Mouse (Mus musculus) hindbrain, embryonic 13.5 days (tissue): Measurements from ENCODE around the gene Mcrip1. TPM values are rescaled to one million over a fixed set of nuclear protein-coding genes. Genes with fewer than 3 reads are reported as not detected.

Experiments used
- ATAC-seq: fragments of 200-750 bp; cut with Nextera tagmentation; 2 replicates; pipeline ENCODE4 v1.8.0; 2017; ENCODE audit warnings: moderate TSS enrichment; ENCODE audit not compliant: low FRiP score
- H3K27ac ChIP-seq: fragments of 300-500 bp; sonication (generic); 2 replicates; pipeline ENCODE4 v1.5.1; 2015; ENCODE audit warnings: inconsistent platforms, mild to moderate bottlenecking, moderate library complexity
- H3K27me3 ChIP-seq: fragments of 300-500 bp; sonication (generic); 2 replicates; pipeline ENCODE4 v1.6.1; 2015; ENCODE audit warnings: mild to moderate bottlenecking, inconsistent platforms
- H3K36me3 ChIP-seq: fragments of 300-500 bp; sonication (generic); 2 replicates; pipeline ENCODE4 v1.6.1; 2015; ENCODE audit warnings: mild to moderate bottlenecking, inconsistent platforms
- H3K4me1 ChIP-seq: fragments of 300-500 bp; sonication (generic); replicated peaks from 2 replicates; pipeline ENCODE4 v1.6.1; 2015; ENCODE audit warnings: inconsistent platforms
- H3K4me2 ChIP-seq: fragments of 300-500 bp; sonication (generic); 2 replicates; pipeline ENCODE4 v1.6.1; 2015; ENCODE audit warnings: inconsistent platforms, mild to moderate bottlenecking, moderate library complexity
- H3K4me3 ChIP-seq: fragments of 300-500 bp; sonication (generic); 2 replicates; pipeline ENCODE4 v1.5.1; 2015; ENCODE audit warnings: mild to moderate bottlenecking, inconsistent platforms
- H3K9ac ChIP-seq: fragments of 300-500 bp; sonication (generic); 2 replicates; pipeline ENCODE4 v1.6.1; 2015; ENCODE audit warnings: mild to moderate bottlenecking, inconsistent platforms
- H3K9me3 ChIP-seq: fragments of 300-500 bp; sonication (generic); 2 replicates; pipeline ENCODE4 v1.6.1; 2016; ENCODE audit warnings: inconsistent platforms
- WGBS: fragments of 180-500 bp; shearing (Covaris S2); methylation state at CpG from one replicate; pipeline ENCODE4 v1.1.7; 2015; 5-methylcytosine and 5-hydroxymethylcytosine counted together
- polyA plus RNA-seq: library from polyadenylated mRNA; unstranded; fragments of >200 nt; fragmentation: Nextera tagmentation; extraction: Ambion mirVana; gene quantifications from 2 replicates; pipeline ENCODE4 v1.2.1, GENCODE M21; 2015

The Mcrip1 gene
- polyA plus RNA-seq, 1 experiment from 2014 or later: 234 TPM

- Histone ChIP-seq H3K4me1 (peaks cover 31% of the 10 kb centered on the region), H3K27ac (peak within 1 kb of the TSS; percentile 90), H3K4me2 (peak within 1 kb of the TSS; percentile 95), H3K27me3 (no peaks in the 10 kb centered on the region), H3K9me3 (no peaks in the 10 kb centered on the region), H3K4me3 (peak within 1 kb of the TSS; percentile 98), H3K9ac (peak within 1 kb of the TSS; percentile 98), H3K36me3 (peaks cover 8% of the 10 kb centered on the region; the same call in 1 of the 2 replicates)
- ATAC-seq: no peak
- WGBS: 94% methylated on average over 28 of the region's 28 CpGs
Observed at GRCm38 (mm10) chr11:120550810-120551440, 1.4 kb upstream of the Mcrip1 start, which contains the start of gene Ppp1r27. Ppp1r27 (minus strand) TSS chr11:120551132.

- no peaks in the 10 kb centered on the region for H3K9me3 ChIP-seq
- ATAC-seq: peak; percentile 34; the same call in 1 of the 2 replicates
- WGBS: 74% methylated on average over 11 of the region's 11 CpGs
- H3K9ac ChIP-seq: peak overlapping the region; percentile 98
- H3K4me1 ChIP-seq: peaks cover 35% of the 10 kb centered on the region
- H3K27ac ChIP-seq: peak overlapping the region; percentile 90
- H3K27me3 ChIP-seq: no peaks in the 10 kb centered on the region
- peak overlapping the region; percentile 95 for H3K4me2 ChIP-seq
- peak overlapping the region; percentile 98 for H3K4me3 ChIP-seq
- H3K36me3 ChIP-seq: peaks cover 13% of the 10 kb centered on the region; the same call in 1 of the 2 replicates
Observed at GRCm38 (mm10) chr11:120549986-120550809, 671 bp upstream of the Mcrip1 start.

- H3K36me3 ChIP-seq: peaks cover 28% of the 10 kb centered on the region
- WGBS: 29% methylated on average over 7 of the region's 7 CpGs
- peak overlapping the region; percentile 95 for H3K4me2 ChIP-seq
- peak overlapping the region; percentile 90 for H3K27ac ChIP-seq
- peaks cover 35% of the 10 kb centered on the region for H3K4me1 ChIP-seq
- no peaks in the 10 kb centered on the region for H3K27me3 ChIP-seq
- no peak for ATAC-seq
- H3K9me3 ChIP-seq: no peaks in the 10 kb centered on the region
- H3K9ac ChIP-seq: peak overlapping the region; percentile 98
- peak overlapping the region; percentile 98 for H3K4me3 ChIP-seq
Observed at GRCm38 (mm10) chr11:120548786-120549167, 750 bp downstream of the Mcrip1 start.

- no peaks in the 10 kb centered on the region for H3K27me3 ChIP-seq
- ATAC-seq: no peak
- no peak overlapping the region for H3K27ac ChIP-seq
- H3K4me2 ChIP-seq: peak overlapping the region; percentile 95
- H3K9me3 ChIP-seq: no peaks in the 10 kb centered on the region
- peaks cover 33% of the 10 kb centered on the region for H3K36me3 ChIP-seq
- peaks cover 35% of the 10 kb centered on the region for H3K4me1 ChIP-seq
- peak overlapping the region; percentile 98 for H3K4me3 ChIP-seq
- peak overlapping the region; percentile 98 for H3K9ac ChIP-seq
- WGBS: 87% methylated on average over 3 of the region's 3 CpGs
Observed at GRCm38 (mm10) chr11:120548214-120548613, 1.3 kb downstream of the Mcrip1 start.

- H3K4me3 ChIP-seq: no peak overlapping the region
- WGBS: 66% methylated on average over 2 of the region's 2 CpGs
- H3K4me2 ChIP-seq: no peak overlapping the region
- H3K36me3 ChIP-seq: peaks cover 41% of the 10 kb centered on the region
- ATAC-seq: no peak
- H3K4me1 ChIP-seq: peaks cover 35% of the 10 kb centered on the region
- H3K9me3 ChIP-seq: no peaks in the 10 kb centered on the region
- H3K27me3 ChIP-seq: no peaks in the 10 kb centered on the region
- peak overlapping the region; percentile 98; the same call in 1 of the 2 replicates for H3K9ac ChIP-seq
- H3K27ac ChIP-seq: no peak overlapping the region
Observed at GRCm38 (mm10) chr11:120547469-120547868, 2.1 kb downstream of the Mcrip1 start.

GRCm38 (mm10) chr11:120545964-120546363, 3.6 kb downstream of the Mcrip1 start:
- 97% methylated on average over 3 of the region's 3 CpGs for WGBS

GRCm38 (mm10) chr11:120542376-120542775, 7.2 kb downstream of the Mcrip1 start:
- H3K27ac ChIP-seq: no peak overlapping the region
- peaks cover 54% of the 10 kb centered on the region for H3K36me3 ChIP-seq
- ATAC-seq: no peak
- H3K4me3 ChIP-seq: no peak overlapping the region
- H3K4me1 ChIP-seq: peaks cover 33% of the 10 kb centered on the region
- no peaks in the 10 kb centered on the region for H3K9me3 ChIP-seq
- no peak overlapping the region for H3K9ac ChIP-seq
- H3K4me2 ChIP-seq: no peak overlapping the region
- WGBS: 88% methylated on average over 6 of the region's 6 CpGs
- H3K27me3 ChIP-seq: 0 out of 2 replicates have a peak, but pooled peaks cover 4% of the 10 kb centered on the region

More at GRCm38 (mm10) chr11:120545964-120546363, 3.6 kb downstream of the Mcrip1 start:
- Histone ChIP-seq H3K4me3 (no peak overlapping the region), H3K9me3 (no peaks in the 10 kb centered on the region), H3K27me3 (no peaks in the 10 kb centered on the region), H3K4me2 (no peak overlapping the region), H3K4me1 (peaks cover 35% of the 10 kb centered on the region), H3K27ac (no peak overlapping the region), H3K9ac (no peak overlapping the region), H3K36me3 (peaks cover 54% of the 10 kb centered on the region)
- no peak for ATAC-seq

GRCm38 (mm10) chr11:120541907-120542306, 7.6 kb downstream of the Mcrip1 start:
- WGBS: 40% methylated on average over 4 of the region's 4 CpGs
- Histone ChIP-seq H3K4me2 (no peak overlapping the region), H3K36me3 (peaks cover 52% of the 10 kb centered on the region), H3K27ac (no peak overlapping the region), H3K9ac (no peak overlapping the region), H3K27me3 (0 out of 2 replicates have a peak, but pooled peaks cover 6% of the 10 kb centered on the region), H3K4me1 (peaks cover 31% of the 10 kb centered on the region), H3K4me3 (no peak overlapping the region), H3K9me3 (no peaks in the 10 kb centered on the region)
- no peak for ATAC-seq

GRCm38 (mm10) chr11:120539285-120540014, 10.1 kb downstream of the Mcrip1 start:
- Histone ChIP-seq H3K27ac (peak overlapping the region; percentile 84), H3K27me3 (peaks cover 19% of the 10 kb centered on the region), H3K4me1 (peaks cover 22% of the 10 kb centered on the region), H3K9me3 (no peaks in the 10 kb centered on the region), H3K4me2 (0 out of 2 replicates have a peak overlapping the region, but pooled peaks have one; percentile 6), H3K4me3 (no peak overlapping the region), H3K9ac (peak overlapping the region; percentile 57), H3K36me3 (peaks cover 33% of the 10 kb centered on the region)
- ATAC-seq: peak; percentile 67
- 27% methylated on average over 10 of the region's 10 CpGs for WGBS

- H3K4me1 ChIP-seq: peaks cover 22% of the 10 kb centered on the region
- peak overlapping the region; percentile 84 for H3K27ac ChIP-seq
- H3K4me3 ChIP-seq: no peak overlapping the region
- no peak for ATAC-seq
- WGBS: 57% methylated on average over 8 of the region's 8 CpGs
- peak overlapping the region; percentile 57 for H3K9ac ChIP-seq
- peaks cover 28% of the 10 kb centered on the region for H3K36me3 ChIP-seq
- H3K27me3 ChIP-seq: peaks cover 24% of the 10 kb centered on the region
- H3K9me3 ChIP-seq: no peaks in the 10 kb centered on the region
- no peak overlapping the region for H3K4me2 ChIP-seq
Observed at GRCm38 (mm10) chr11:120538955-120539284, 10.6 kb downstream of the Mcrip1 start.

- peak overlapping the region; percentile 84 for H3K27ac ChIP-seq
- no peak overlapping the region for H3K9ac ChIP-seq
- H3K4me3 ChIP-seq: no peak overlapping the region
- 73% methylated on average over 3 of the region's 3 CpGs for WGBS
- H3K27me3 ChIP-seq: peaks cover 28% of the 10 kb centered on the region
- H3K36me3 ChIP-seq: peaks cover 23% of the 10 kb centered on the region
- ATAC-seq: peak; percentile 25; the same call in 1 of the 2 replicates
- no peaks in the 10 kb centered on the region for H3K9me3 ChIP-seq
- no peak overlapping the region for H3K4me2 ChIP-seq
- H3K4me1 ChIP-seq: peaks cover 22% of the 10 kb centered on the region
Observed at GRCm38 (mm10) chr11:120538485-120538884, 11.0 kb downstream of the Mcrip1 start.

- Histone ChIP-seq H3K27ac (no peak overlapping the region), H3K9me3 (no peaks in the 10 kb centered on the region), H3K4me1 (peaks cover 26% of the 10 kb centered on the region), H3K4me2 (no peak overlapping the region), H3K9ac (no peak overlapping the region), H3K36me3 (no peaks in the 10 kb centered on the region), H3K27me3 (peaks cover 55% of the 10 kb centered on the region), H3K4me3 (no peak overlapping the region)
- no peak for ATAC-seq
- 73% methylated on average over 3 of the region's 3 CpGs for WGBS
Observed at GRCm38 (mm10) chr11:120535804-120536203, 13.7 kb downstream of the Mcrip1 start.
